Mouse (Mus musculus) midbrain, embryonic 14.5 days (tissue): ENCODE data around the gene Fam171a1. TPM values are rescaled to one million over a fixed set of nuclear protein-coding genes. Genes with fewer than 3 reads are reported as not detected.

Experiments used
- ATAC-seq: fragments of 200-750 bp; cut with Nextera tagmentation; 2 replicates; pipeline ENCODE4 v1.8.0; 2017; ENCODE audit warnings: moderate number of reproducible peaks, moderate library complexity; ENCODE audit not compliant: low FRiP score, low TSS enrichment
- DNase-seq: peaks from one replicate; pipeline ENCODE4 v3.0.0-alpha.2; 2015
- H3K27ac ChIP-seq: fragments of 300-500 bp; sonication (generic); replicated peaks from 2 replicates; pipeline ENCODE4 v1.5.1; 2014; ENCODE audit warnings: mild to moderate bottlenecking, low read depth, low read length, moderate library complexity
- H3K27me3 ChIP-seq: fragments of 300-500 bp; sonication (generic); 2 replicates; pipeline ENCODE4 v1.6.1; 2014; ENCODE audit warnings: low read length, control low read depth, mixed read lengths; ENCODE audit not compliant: control insufficient read depth, insufficient read depth
- H3K36me3 ChIP-seq: fragments of 300-500 bp; sonication (generic); 2 replicates; pipeline ENCODE4 v1.6.1; 2014; ENCODE audit warnings: low read length, control low read depth; ENCODE audit not compliant: control insufficient read depth, insufficient read depth
- H3K4me1 ChIP-seq: fragments of 300-500 bp; sonication (generic); 2 replicates; pipeline ENCODE4 v1.6.1; 2014; ENCODE audit warnings: mild to moderate bottlenecking, antibody characterized with exemption, low read length, control low read depth; ENCODE audit not compliant: control insufficient read depth, insufficient read depth
- H3K4me2 ChIP-seq: fragments of 300-500 bp; sonication (generic); 2 replicates; pipeline ENCODE4 v1.6.1; 2014; ENCODE audit warnings: mild to moderate bottlenecking, low read length, moderate library complexity
- H3K4me3 ChIP-seq: fragments of 300-500 bp; sonication (generic); replicated peaks from 2 replicates; pipeline ENCODE4 v1.5.1; 2014; ENCODE audit warnings: low read depth, low read length
- H3K9ac ChIP-seq: fragments of 300-500 bp; sonication (generic); replicated peaks from 2 replicates; pipeline ENCODE4 v1.6.1; 2014; ENCODE audit warnings: mild to moderate bottlenecking, low read length, moderate library complexity
- H3K9me3 ChIP-seq: fragments of 300-500 bp; sonication (generic); 2 replicates; pipeline ENCODE4 v1.6.1; 2016; ENCODE audit warnings: low read length, control low read depth, mixed read lengths; ENCODE audit not compliant: control insufficient read depth
- WGBS: fragments of 180-500 bp; shearing (Covaris S2); extraction: QIAGEN DNeasy Blood & Tissue Kit; methylation state at CpG from one replicate; pipeline ENCODE4 v1.1.7; 2014; 5-methylcytosine and 5-hydroxymethylcytosine counted together
- polyA plus RNA-seq: library from polyadenylated mRNA; unstranded; fragments of >200 nt; fragmentation: Nextera tagmentation; extraction: Ambion mirVana; gene quantifications from 2 replicates; pipeline ENCODE4 v1.2.1, GENCODE M21; 2014

Fam171a1 gene
- polyA plus RNA-seq, 1 experiment from 2014 or later: 50.9 TPM

DNA sequence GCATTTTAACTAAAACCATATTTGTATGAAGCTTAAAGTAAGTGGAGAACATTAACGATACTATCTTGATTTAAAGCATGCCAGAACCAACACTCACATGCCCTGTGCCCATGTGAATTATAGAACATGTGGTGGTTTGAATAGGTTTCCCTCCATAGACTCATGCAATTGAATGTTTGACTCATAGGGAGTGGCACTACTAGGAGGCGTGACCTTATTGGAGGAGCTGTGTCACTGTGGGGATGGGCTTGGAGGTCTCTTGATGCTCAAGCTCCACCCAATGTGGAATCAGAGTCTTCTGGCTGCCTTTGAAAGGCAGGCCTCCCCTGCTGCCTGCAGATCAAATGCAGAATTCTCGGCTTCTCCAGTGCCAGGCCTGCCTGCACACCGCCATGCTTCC, 27.8 kb downstream of the Fam171a1 start:
- DNase-seq (no peak), ATAC-seq (no peak)
- WGBS: 89% methylated on average over 4 of the region's 4 CpGs
- Histone ChIP-seq H3K27me3 (no peaks in the 10 kb centered on the region), H3K4me2 (no peak overlapping the region), H3K9me3 (no peaks in the 10 kb centered on the region), H3K4me3 (no peak overlapping the region), H3K27ac (no peak overlapping the region), H3K4me1 (peaks cover 19% of the 10 kb centered on the region; the same call in 1 of the 2 replicates), H3K36me3 (0 out of 2 replicates have a peak, but pooled peaks cover 3% of the 10 kb centered on the region), H3K9ac (no peak overlapping the region)

GRCm38 (mm10) chr2:3144291-3144690, 30.3 kb downstream of the Fam171a1 start:
- Histone ChIP-seq H3K9me3 (no peaks in the 10 kb centered on the region), H3K27me3 (no peaks in the 10 kb centered on the region), H3K36me3 (0 out of 2 replicates have a peak, but pooled peaks cover 3% of the 10 kb centered on the region), H3K9ac (no peak overlapping the region), H3K4me2 (no peak overlapping the region), H3K4me3 (no peak overlapping the region), H3K4me1 (peaks cover 12% of the 10 kb centered on the region; the same call in 1 of the 2 replicates), H3K27ac (no peak overlapping the region)
- ATAC-seq (no peak), DNase-seq (no peak)
- WGBS: 92% methylated on average over 5 of the region's 5 CpGs

- no peak for ATAC-seq
- 93% methylated on average over 6 of the region's 6 CpGs for WGBS
- no peak overlapping the region for H3K4me2 ChIP-seq
- H3K36me3 ChIP-seq: 0 out of 2 replicates have a peak, but pooled peaks cover 3% of the 10 kb centered on the region
- no peak overlapping the region for H3K4me3 ChIP-seq
- H3K9me3 ChIP-seq: no peaks in the 10 kb centered on the region
- no peaks in the 10 kb centered on the region for H3K27me3 ChIP-seq
- peaks cover 6% of the 10 kb centered on the region; the same call in 1 of the 2 replicates for H3K4me1 ChIP-seq
- no peak overlapping the region for H3K27ac ChIP-seq
- H3K9ac ChIP-seq: no peak overlapping the region
- DNase-seq: no peak
These were observed 33.6 kb downstream of the Fam171a1 start for GRCm38 (mm10) chr2:3147550-3148157.

- Histone ChIP-seq H3K27me3 (no peaks in the 10 kb centered on the region), H3K4me3 (no peak overlapping the region), H3K4me1 (peaks cover 6% of the 10 kb centered on the region; the same call in 1 of the 2 replicates), H3K36me3 (0 out of 2 replicates have a peak, but pooled peaks cover 3% of the 10 kb centered on the region), H3K4me2 (no peak overlapping the region), H3K9me3 (no peaks in the 10 kb centered on the region), H3K9ac (no peak overlapping the region), H3K27ac (no peak overlapping the region)
- DNase-seq: no peak
- 95% methylated on average over 8 of the region's 8 CpGs for WGBS
- no peak for ATAC-seq
These were observed 34.7 kb downstream of the Fam171a1 start for GRCm38 (mm10) chr2:3148731-3149130.

DNA sequence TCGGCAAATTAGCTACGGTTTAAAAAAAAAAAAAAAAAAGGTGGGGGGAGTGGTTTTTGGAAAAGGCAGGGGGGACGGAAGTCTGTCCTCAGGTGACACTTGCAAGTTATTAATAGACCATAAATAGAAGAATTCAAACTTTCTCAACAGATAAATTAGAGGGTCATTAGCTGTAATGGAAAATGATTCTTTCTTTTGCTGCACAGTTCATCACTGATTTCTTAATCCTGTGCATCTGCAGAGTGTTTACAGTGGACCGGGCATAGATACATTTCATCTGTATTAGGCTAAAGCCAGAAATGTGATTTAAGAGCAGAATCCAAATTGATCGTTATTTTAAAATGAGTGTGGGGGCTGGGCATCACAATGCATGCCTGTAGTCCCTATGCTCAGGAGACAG, 36.3 kb downstream of the Fam171a1 start:
- H3K4me2 ChIP-seq: no peak overlapping the region
- 0 out of 2 replicates have a peak, but pooled peaks cover 3% of the 10 kb centered on the region for H3K36me3 ChIP-seq
- H3K9ac ChIP-seq: no peak overlapping the region
- ATAC-seq: no peak
- no peak overlapping the region for H3K27ac ChIP-seq
- peaks cover 12% of the 10 kb centered on the region; the same call in 1 of the 2 replicates for H3K4me1 ChIP-seq
- no peak for DNase-seq
- H3K27me3 ChIP-seq: no peaks in the 10 kb centered on the region
- no peaks in the 10 kb centered on the region for H3K9me3 ChIP-seq
- WGBS: 83% methylated on average over 5 of the region's 5 CpGs
- H3K4me3 ChIP-seq: no peak overlapping the region

GRCm38 (mm10) chr2:3151336-3151735, 37.3 kb downstream of the Fam171a1 start:
- Histone ChIP-seq H3K27me3 (no peaks in the 10 kb centered on the region), H3K36me3 (no peaks in the 10 kb centered on the region), H3K4me1 (peaks cover 15% of the 10 kb centered on the region; the same call in 1 of the 2 replicates), H3K4me3 (no peak overlapping the region), H3K4me2 (no peak overlapping the region), H3K9ac (no peak overlapping the region), H3K9me3 (no peaks in the 10 kb centered on the region), H3K27ac (no peak overlapping the region)
- DNase-seq (peak; percentile 45), ATAC-seq (no peak)
- WGBS: 76% methylated on average over 3 of the region's 3 CpGs

- no peak overlapping the region for H3K4me2 ChIP-seq
These were observed 40.2 kb downstream of the Fam171a1 start for GRCm38 (mm10) chr2:3154091-3154665.

DNA sequence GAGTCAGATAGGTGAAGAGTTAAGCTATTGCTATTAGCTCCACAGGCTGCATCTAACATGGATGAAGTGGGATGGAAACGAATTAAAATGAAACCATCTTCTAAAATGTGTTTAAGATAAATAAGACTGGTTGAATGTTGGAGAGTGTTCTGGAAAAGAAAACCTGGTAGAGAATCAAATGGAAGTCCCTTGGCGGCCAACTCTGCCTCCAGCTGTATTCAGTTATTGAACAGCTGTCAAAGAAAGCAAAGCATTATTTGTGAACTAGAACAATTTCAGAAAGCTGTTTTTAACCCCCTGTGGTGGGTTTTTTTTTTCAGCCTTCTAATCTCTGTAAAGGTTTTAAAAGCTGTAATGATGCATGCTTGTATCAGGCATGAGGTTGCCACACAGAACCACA, 41.0 kb downstream of the Fam171a1 start:
- Histone ChIP-seq H3K27ac (no peak overlapping the region), H3K36me3 (no peaks in the 10 kb centered on the region), H3K27me3 (no peaks in the 10 kb centered on the region), H3K4me2 (no peak overlapping the region), H3K4me3 (no peak overlapping the region), H3K9ac (no peak overlapping the region), H3K9me3 (no peaks in the 10 kb centered on the region), H3K4me1 (peaks cover 15% of the 10 kb centered on the region; the same call in 1 of the 2 replicates)
- ATAC-seq (no peak), DNase-seq (peak; percentile 41)
- WGBS: 72% methylated on average over 2 of the region's 2 CpGs

More at GRCm38 (mm10) chr2:3154091-3154665, 40.2 kb downstream of the Fam171a1 start:
- ATAC-seq: no peak
- no peak overlapping the region for H3K27ac ChIP-seq
- H3K27me3 ChIP-seq: no peaks in the 10 kb centered on the region
- H3K9me3 ChIP-seq: no peaks in the 10 kb centered on the region
- H3K4me1 ChIP-seq: peaks cover 15% of the 10 kb centered on the region; the same call in 1 of the 2 replicates
- WGBS: 86% methylated on average over 1 of the region's 1 CpGs
- no peaks in the 10 kb centered on the region for H3K36me3 ChIP-seq
- no peak for DNase-seq
- H3K9ac ChIP-seq: no peak overlapping the region
- no peak overlapping the region for H3K4me3 ChIP-seq

GRCm38 (mm10) chr2:3157030-3157429, 43.0 kb downstream of the Fam171a1 start:
- no peak overlapping the region for H3K27ac ChIP-seq
- H3K4me3 ChIP-seq: no peak overlapping the region
- peaks cover 9% of the 10 kb centered on the region; the same call in 1 of the 2 replicates for H3K4me1 ChIP-seq
- H3K27me3 ChIP-seq: no peaks in the 10 kb centered on the region
- no peak overlapping the region for H3K9ac ChIP-seq
- no peak overlapping the region for H3K4me2 ChIP-seq
- WGBS: 96% methylated on average over 3 of the region's 3 CpGs
- H3K36me3 ChIP-seq: no peaks in the 10 kb centered on the region
- ATAC-seq (no peak), DNase-seq (no peak)
- H3K9me3 ChIP-seq: no peaks in the 10 kb centered on the region
